Mouse (Mus musculus): ENCODE results near the gene Prss22. TPM values are rescaled to one million over a fixed set of nuclear protein-coding genes. Genes with fewer than 3 reads are reported as not detected.
A peak's percentile ranks its signal among the peaks of the same experiment; 100 is the strongest.

The Prss22 gene
- polyA plus RNA-seq, 1 experiment from 2014 or later = not detected

DNA sequence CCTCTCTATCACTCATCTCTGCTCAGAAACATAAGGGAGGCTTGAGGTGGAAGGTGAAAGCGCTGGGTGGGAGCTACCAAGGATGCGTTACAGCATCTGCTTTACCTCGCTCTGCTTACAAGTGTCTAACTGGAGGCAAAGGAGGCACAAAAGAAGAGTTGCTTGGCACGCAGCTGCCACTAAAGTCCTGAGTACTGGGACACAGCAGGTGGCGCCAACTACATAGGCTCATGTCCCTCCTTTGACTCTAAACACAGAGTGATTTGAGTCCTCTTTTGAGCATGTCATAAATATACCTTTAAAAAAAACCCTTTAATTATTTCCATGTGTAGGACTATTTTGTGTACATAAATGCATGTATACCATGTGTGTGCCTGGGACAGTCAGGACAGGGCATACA is 11.7 kb upstream of the Prss22 start:
- Histone ChIP-seq H3K4me3 (ENCODE audit: control insufficient read depth in 1 of 2, insufficient read depth in 1 of 2, low read depth in 1 of 2, low read length in 2 of 2) (no peak overlapping the region), H3K36me3 (ENCODE audit: control insufficient read depth, insufficient read depth, low read length) (no peaks in the 10 kb centered on the region), H3K4me2 (ENCODE audit: low read length) (no peak overlapping the region), H3K9ac (ENCODE audit: low read length) (no peak overlapping the region), H3K9me3 (ENCODE audit: control insufficient read depth, low read length) (0 out of 2 replicates have a peak, but pooled peaks cover 3% of the 10 kb centered on the region), H3K27ac (replicated peaks in 1 of 2; ENCODE audit: control insufficient read depth in 1 of 2, insufficient read depth in 1 of 2, low read depth in 2 of 2, low read length in 2 of 2) (no peak overlapping the region), H3K4me1 (ENCODE audit: control insufficient read depth in 2 of 2, insufficient read depth in 2 of 2, low read length in 2 of 2) (no peaks in the 10 kb centered on the region), H3K27me3 (ENCODE audit: control insufficient read depth, insufficient read depth, low read length) (no peaks in the 10 kb centered on the region)
- no peak for ATAC-seq (ENCODE audit: insufficient number of reproducible peaks, insufficient read depth, low FRiP score, low read depth)
- 48% methylated on average over 5 of the region's 5 CpGs for WGBS

DNA sequence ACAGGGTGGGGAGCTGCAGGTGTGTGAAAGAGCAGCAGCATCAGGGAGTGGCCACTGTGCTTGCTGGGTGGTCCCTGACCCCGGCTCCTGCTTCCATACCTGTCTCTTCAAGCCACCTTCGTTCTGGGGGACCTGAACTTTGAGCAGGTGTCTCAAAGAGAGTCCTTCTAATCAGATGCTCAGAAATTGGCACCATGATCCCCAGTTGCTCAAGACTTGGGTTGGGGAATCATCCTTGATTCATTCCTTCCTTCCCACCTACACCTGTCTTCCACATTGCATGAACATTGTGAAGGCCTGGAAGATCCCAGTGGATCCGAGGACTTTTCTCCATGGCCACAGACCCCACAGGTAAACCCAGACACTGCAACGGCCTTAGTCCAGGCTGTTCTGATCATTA is 10.2 kb upstream of the Prss22 start:
- Histone ChIP-seq H3K9ac (ENCODE audit: low read length) (no peak overlapping the region), H3K36me3 (ENCODE audit: control insufficient read depth, insufficient read depth, low read length) (no peaks in the 10 kb centered on the region), H3K4me3 (ENCODE audit: control insufficient read depth in 1 of 2, insufficient read depth in 1 of 2, low read depth in 1 of 2, low read length in 2 of 2) (no peak overlapping the region), H3K27me3 (ENCODE audit: control insufficient read depth, insufficient read depth, low read length) (no peaks in the 10 kb centered on the region), H3K27ac (replicated peaks in 1 of 2; ENCODE audit: control insufficient read depth in 1 of 2, insufficient read depth in 1 of 2, low read depth in 2 of 2, low read length in 2 of 2) (no peak overlapping the region), H3K4me1 (ENCODE audit: control insufficient read depth in 2 of 2, insufficient read depth in 2 of 2, low read length in 2 of 2) (no peaks in the 10 kb centered on the region), H3K4me2 (ENCODE audit: low read length) (no peak overlapping the region), H3K9me3 (ENCODE audit: control insufficient read depth, low read length) (0 out of 2 replicates have a peak, but pooled peaks cover 3% of the 10 kb centered on the region)
- 65% methylated on average over 4 of the region's 4 CpGs for WGBS
- no peak for ATAC-seq (ENCODE audit: insufficient number of reproducible peaks, insufficient read depth, low FRiP score, low read depth)

GRCm38 (mm10) chr17:24007391-24007790 is 9.5 kb upstream of the Prss22 start:
- Histone ChIP-seq H3K27ac (replicated peaks in 1 of 2; ENCODE audit: control insufficient read depth in 1 of 2, insufficient read depth in 1 of 2, low read depth in 2 of 2, low read length in 2 of 2) (no peak overlapping the region), H3K27me3 (ENCODE audit: control insufficient read depth, insufficient read depth, low read length) (no peaks in the 10 kb centered on the region), H3K9ac (ENCODE audit: low read length) (no peak overlapping the region), H3K9me3 (ENCODE audit: control insufficient read depth, low read length) (0 out of 2 replicates have a peak, but pooled peaks cover 3% of the 10 kb centered on the region), H3K4me1 (ENCODE audit: control insufficient read depth in 2 of 2, insufficient read depth in 2 of 2, low read length in 2 of 2) (no peaks in the 10 kb centered on the region), H3K4me3 (ENCODE audit: control insufficient read depth in 1 of 2, insufficient read depth in 1 of 2, low read depth in 1 of 2, low read length in 2 of 2) (no peak overlapping the region), H3K4me2 (ENCODE audit: low read length) (no peak overlapping the region), H3K36me3 (ENCODE audit: control insufficient read depth, insufficient read depth, low read length) (no peaks in the 10 kb centered on the region)
- ATAC-seq (ENCODE audit: insufficient number of reproducible peaks, insufficient read depth, low FRiP score, low read depth) = no peak
- 50% methylated on average over 1 of the region's 1 CpGs for WGBS

DNA sequence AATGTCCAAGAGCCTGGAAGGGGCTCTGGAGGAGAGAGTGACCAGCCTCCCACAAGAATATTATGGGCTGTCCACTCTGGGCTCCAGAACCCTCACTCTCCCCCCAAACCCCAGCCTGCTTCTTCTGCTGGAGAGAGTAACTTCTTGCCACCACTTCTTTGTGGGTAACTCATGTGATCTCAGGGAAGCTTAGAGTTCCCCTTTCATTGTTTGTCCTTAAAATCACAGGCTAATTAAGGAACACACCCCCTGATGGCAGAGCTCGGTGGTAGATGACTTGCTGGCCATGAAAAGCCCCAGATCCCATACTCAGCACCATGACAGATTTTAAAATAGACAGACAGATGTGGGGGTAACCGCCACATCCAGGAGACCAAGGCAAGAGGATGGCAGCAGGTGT is 9.0 kb upstream of the Prss22 start:
- Histone ChIP-seq H3K27ac (replicated peaks in 1 of 2; ENCODE audit: control insufficient read depth in 1 of 2, insufficient read depth in 1 of 2, low read depth in 2 of 2, low read length in 2 of 2) (no peak overlapping the region), H3K9ac (ENCODE audit: low read length) (no peak overlapping the region), H3K4me3 (ENCODE audit: control insufficient read depth in 1 of 2, insufficient read depth in 1 of 2, low read depth in 1 of 2, low read length in 2 of 2) (no peak overlapping the region), H3K9me3 (ENCODE audit: control insufficient read depth, low read length) (0 out of 2 replicates have a peak, but pooled peaks cover 3% of the 10 kb centered on the region), H3K4me2 (ENCODE audit: low read length) (no peak overlapping the region), H3K27me3 (ENCODE audit: control insufficient read depth, insufficient read depth, low read length) (no peaks in the 10 kb centered on the region), H3K36me3 (ENCODE audit: control insufficient read depth, insufficient read depth, low read length) (no peaks in the 10 kb centered on the region), H3K4me1 (ENCODE audit: control insufficient read depth in 2 of 2, insufficient read depth in 2 of 2, low read length in 2 of 2) (no peaks in the 10 kb centered on the region)
- 39% methylated on average over 2 of the region's 2 CpGs for WGBS
- ATAC-seq (ENCODE audit: insufficient number of reproducible peaks, insufficient read depth, low FRiP score, low read depth) = no peak

DNA sequence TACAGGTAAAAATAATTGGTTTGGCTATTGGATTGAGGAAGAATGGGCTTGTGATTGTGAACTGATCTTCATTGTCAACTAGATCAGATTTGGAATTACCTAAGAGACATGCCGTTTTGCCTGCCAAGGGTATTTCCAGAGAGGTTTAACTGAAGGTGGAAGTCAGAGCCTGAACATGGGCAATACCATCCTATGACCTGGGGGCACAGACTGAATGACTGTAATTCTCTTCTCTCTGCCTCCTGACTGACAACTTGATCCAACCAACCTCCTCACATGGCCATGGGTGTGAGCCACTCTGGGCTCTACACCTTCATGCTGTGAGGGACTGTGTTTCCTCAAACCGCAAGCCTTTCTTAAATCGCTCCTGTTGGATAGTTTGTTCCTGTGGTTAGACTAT is 7.1 kb upstream of the Prss22 start:
- no peak for ATAC-seq (ENCODE audit: insufficient number of reproducible peaks, insufficient read depth, low FRiP score, low read depth)
- Histone ChIP-seq H3K4me3 (ENCODE audit: control insufficient read depth in 1 of 2, insufficient read depth in 1 of 2, low read depth in 1 of 2, low read length in 2 of 2) (no peak overlapping the region), H3K4me1 (ENCODE audit: control insufficient read depth in 2 of 2, insufficient read depth in 2 of 2, low read length in 2 of 2) (peaks cover 8 to 9% of the 10 kb centered on the region in 2 experiments), H3K27ac (replicated peaks in 1 of 2; ENCODE audit: control insufficient read depth in 1 of 2, insufficient read depth in 1 of 2, low read depth in 2 of 2, low read length in 2 of 2) (no peak overlapping the region), H3K36me3 (ENCODE audit: control insufficient read depth, insufficient read depth, low read length) (no peaks in the 10 kb centered on the region), H3K4me2 (ENCODE audit: low read length) (no peak overlapping the region), H3K9ac (ENCODE audit: low read length) (no peak overlapping the region), H3K27me3 (ENCODE audit: control insufficient read depth, insufficient read depth, low read length) (no peaks in the 10 kb centered on the region), H3K9me3 (ENCODE audit: control insufficient read depth, low read length) (0 out of 2 replicates have a peak, but pooled peaks cover 3% of the 10 kb centered on the region)
- 92% methylated on average over 3 of the region's 3 CpGs for WGBS

GRCm38 (mm10) chr17:24004071-24004665 is 6.3 kb upstream of the Prss22 start:
- WGBS = 86% methylated on average over 14 of the region's 14 CpGs
- no peaks in the 10 kb centered on the region for H3K36me3 ChIP-seq (ENCODE audit: control insufficient read depth, insufficient read depth, low read length)
- H3K4me2 ChIP-seq (ENCODE audit: low read length) = no peak overlapping the region
- no peak overlapping the region for H3K4me3 ChIP-seq (ENCODE audit: control insufficient read depth in 1 of 2, insufficient read depth in 1 of 2, low read depth in 1 of 2, low read length in 2 of 2)
- ATAC-seq (ENCODE audit: insufficient number of reproducible peaks, insufficient read depth, low FRiP score, low read depth) = no peak
- H3K9me3 ChIP-seq (ENCODE audit: control insufficient read depth, low read length) = 0 out of 2 replicates have a peak, but pooled peaks cover 3% of the 10 kb centered on the region
- H3K9ac ChIP-seq (ENCODE audit: low read length) = no peak overlapping the region
- no peaks in the 10 kb centered on the region for H3K27me3 ChIP-seq (ENCODE audit: control insufficient read depth, insufficient read depth, low read length)
- H3K4me1 ChIP-seq (ENCODE audit: control insufficient read depth in 2 of 2, insufficient read depth in 2 of 2, low read length in 2 of 2) = peaks cover 16 to 18% of the 10 kb centered on the region in 2 experiments
- no peak overlapping the region for H3K27ac ChIP-seq (replicated peaks in 1 of 2; ENCODE audit: control insufficient read depth in 1 of 2, insufficient read depth in 1 of 2, low read depth in 2 of 2, low read length in 2 of 2)

- 13% methylated on average over 5 of the region's 5 CpGs for WGBS
- H3K9ac ChIP-seq (ENCODE audit: low read length) = no peak overlapping the region
- no peaks in the 10 kb centered on the region for H3K9me3 ChIP-seq (ENCODE audit: control insufficient read depth, low read length)
- peak; percentile 64 for ATAC-seq (ENCODE audit: insufficient number of reproducible peaks, insufficient read depth, low FRiP score, low read depth)
- H3K4me2 ChIP-seq (ENCODE audit: low read length) = no peak overlapping the region
- peak overlapping the region in 1 of 2 experiments; percentile 19; a peak in 1 of 4 replicates for H3K27ac ChIP-seq (replicated peaks in 1 of 2; ENCODE audit: control insufficient read depth in 1 of 2, insufficient read depth in 1 of 2, low read depth in 2 of 2, low read length in 2 of 2)
- 0 out of 2 replicates have a peak, but pooled peaks cover 2% of the 10 kb centered on the region for H3K27me3 ChIP-seq (ENCODE audit: control insufficient read depth, insufficient read depth, low read length)
- no peak overlapping the region for H3K4me3 ChIP-seq (ENCODE audit: control insufficient read depth in 1 of 2, insufficient read depth in 1 of 2, low read depth in 1 of 2, low read length in 2 of 2)
- H3K4me1 ChIP-seq (ENCODE audit: control insufficient read depth in 2 of 2, insufficient read depth in 2 of 2, low read length in 2 of 2) = peaks cover 16 to 18% of the 10 kb centered on the region in 2 experiments
- H3K36me3 ChIP-seq (ENCODE audit: control insufficient read depth, insufficient read depth, low read length) = no peaks in the 10 kb centered on the region
Observed at GRCm38 (mm10) chr17:24000404-24000803, 2.5 kb upstream of the Prss22 start.

DNA sequence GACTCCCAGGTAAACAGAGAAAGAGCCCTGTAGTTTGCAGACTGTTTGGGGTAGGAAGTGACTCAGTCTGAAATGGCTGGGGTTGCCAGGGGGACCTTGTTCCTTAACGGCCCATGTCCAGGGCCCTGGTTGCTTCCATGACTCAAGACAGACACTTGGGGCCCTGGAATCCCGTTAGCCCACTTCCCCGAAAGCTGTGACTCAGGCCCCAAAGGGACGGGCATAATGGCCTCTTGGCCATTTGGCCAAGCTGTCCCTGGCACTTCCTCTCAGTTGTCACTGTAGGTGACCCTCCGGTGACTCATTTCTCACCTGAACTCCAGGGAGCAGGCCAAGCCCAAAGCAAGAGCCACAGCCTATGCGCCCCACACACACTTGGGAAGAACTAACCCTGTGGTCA is 483 bp upstream of the Prss22 start:
- Histone ChIP-seq H3K9me3 (ENCODE audit: control insufficient read depth, low read length) (no peaks in the 10 kb centered on the region), H3K27me3 (ENCODE audit: control insufficient read depth, insufficient read depth, low read length) (0 out of 2 replicates have a peak, but pooled peaks cover 11% of the 10 kb centered on the region), H3K4me1 (ENCODE audit: control insufficient read depth in 2 of 2, insufficient read depth in 2 of 2, low read length in 2 of 2) (peaks cover 18 to 19% of the 10 kb centered on the region in 2 experiments), H3K4me2 (ENCODE audit: low read length) (no peak overlapping the region), H3K9ac (ENCODE audit: low read length) (no peak overlapping the region), H3K4me3 (ENCODE audit: control insufficient read depth in 1 of 2, insufficient read depth in 1 of 2, low read depth in 1 of 2, low read length in 2 of 2) (no peak overlapping the region), H3K27ac (replicated peaks in 1 of 2; ENCODE audit: control insufficient read depth in 1 of 2, insufficient read depth in 1 of 2, low read depth in 2 of 2, low read length in 2 of 2) (no peak overlapping the region), H3K36me3 (ENCODE audit: control insufficient read depth, insufficient read depth, low read length) (no peaks in the 10 kb centered on the region)
- ATAC-seq (ENCODE audit: insufficient number of reproducible peaks, insufficient read depth, low FRiP score, low read depth) = no peak
- 60% methylated on average over 6 of the region's 6 CpGs for WGBS

Data from heart, embryonic 14.5 days (tissue).